Mouse (Mus musculus) heart, adult 8-10 months (tissue): ENCODE measurements around the gene Grin2a. TPM values are rescaled to one million over a fixed set of nuclear protein-coding genes. Genes with fewer than 3 reads are reported as not detected.

Source experiments
- DNase-seq: peaks from one replicate; pipeline ENCODE4 v3.0.0; 2022; ENCODE audit warnings: low spot score
- total RNA-seq, 4 experiments: library from RNA; stranded (reverse); gene quantifications; 2 replicates each; pipeline ENCODE4 v1.2.4; 2022

The Grin2a gene
- total RNA-seq, 4 experiments from 2014 or later, result 0.19 to 0.66 (median 0.38) TPM

DNA sequence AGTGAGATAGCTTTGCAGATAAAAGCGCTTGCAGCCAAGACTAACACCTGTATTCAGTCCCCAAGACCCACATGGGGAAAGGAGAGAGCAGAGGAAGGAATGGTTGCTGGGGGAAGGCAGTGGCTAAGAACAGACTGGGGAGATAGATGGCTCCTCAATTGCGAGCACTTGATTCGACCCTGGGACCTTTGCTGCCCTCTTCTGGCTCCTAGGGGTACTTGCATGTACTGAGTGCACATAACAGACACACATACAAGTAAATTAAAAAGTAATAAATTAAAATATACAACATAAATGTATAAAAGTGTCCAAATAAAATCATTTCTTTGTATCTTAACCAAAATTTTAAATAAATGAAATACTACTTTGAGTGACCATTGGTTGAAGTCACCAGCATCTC lies 129.7 kb downstream of the Grin2a start:
- DNase-seq, result no peak

DNA sequence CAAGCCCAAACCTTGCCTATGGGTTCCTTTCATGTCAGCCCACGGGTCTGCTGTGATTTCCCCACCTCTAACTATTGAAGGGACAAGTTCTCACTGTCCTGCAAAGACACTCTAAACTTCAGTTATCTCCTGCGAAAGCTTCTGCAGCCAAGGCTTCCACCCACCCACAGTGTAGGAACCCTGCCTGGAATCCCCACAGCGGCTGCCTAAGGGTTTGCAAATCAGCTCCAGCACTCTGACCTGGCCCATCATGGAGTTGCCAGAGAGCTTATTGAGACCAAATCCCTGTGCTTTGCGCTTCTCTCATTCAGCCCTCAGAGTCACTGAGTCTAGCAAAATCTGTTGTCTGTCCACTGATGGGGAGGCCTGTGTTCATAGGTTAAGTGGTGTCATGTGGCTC lies 130.3 kb downstream of the Grin2a start:
- DNase-seq, result no peak

DNA sequence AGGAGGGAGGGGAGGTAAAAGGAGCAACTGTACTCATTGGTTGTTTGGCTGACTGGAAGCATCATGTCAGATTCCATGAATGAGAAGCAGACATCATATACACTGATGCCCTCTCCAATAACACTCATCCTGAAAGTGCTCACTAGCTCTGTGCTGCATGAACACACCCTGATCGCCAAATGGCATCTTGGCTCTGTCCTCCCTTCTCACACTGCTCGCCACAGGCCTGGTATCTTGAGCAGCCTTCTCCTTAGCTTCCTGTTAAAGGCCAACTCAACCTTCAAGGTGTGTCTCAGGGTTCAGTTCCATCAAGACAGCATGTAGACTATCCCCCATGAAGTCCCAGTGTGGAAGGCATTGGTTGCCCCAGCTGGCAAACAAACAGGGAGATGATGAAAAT lies 137.6 kb downstream of the Grin2a start:
- no peak for DNase-seq

DNA sequence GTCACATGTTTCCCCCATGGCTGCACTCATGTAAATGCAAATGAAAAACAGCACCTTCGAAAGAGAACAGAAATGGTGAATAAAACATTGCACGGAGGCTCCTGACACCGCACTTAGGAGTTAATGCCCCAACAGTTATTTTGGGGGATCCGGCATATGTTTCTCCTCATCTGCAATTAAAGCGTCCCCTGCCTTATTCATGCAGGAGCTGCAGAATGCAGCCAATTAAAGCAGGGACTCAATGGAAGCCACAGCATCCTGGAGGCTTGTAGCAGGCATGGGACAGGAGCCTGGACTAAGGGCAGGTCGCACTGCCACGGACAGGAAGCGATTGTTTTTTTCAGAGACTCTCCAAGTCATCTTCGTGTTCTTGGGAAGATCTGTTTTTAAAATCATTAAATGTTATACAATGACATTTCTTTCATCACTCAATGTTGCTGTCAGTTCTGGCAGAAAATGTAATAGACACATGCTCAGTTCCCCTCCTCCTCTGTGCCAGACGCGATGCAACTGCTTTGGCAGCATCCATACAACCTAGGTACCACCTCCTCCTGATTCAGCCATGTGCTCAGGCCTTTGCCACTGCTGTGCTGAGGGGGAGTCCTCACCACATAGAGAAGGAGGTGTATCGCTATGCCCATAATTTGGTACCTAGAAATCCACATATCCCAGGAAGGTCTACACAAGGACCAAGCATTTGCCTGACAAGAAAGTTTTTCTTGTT lies 143.9 kb downstream of the Grin2a start:
- DNase-seq, result no peak

DNA sequence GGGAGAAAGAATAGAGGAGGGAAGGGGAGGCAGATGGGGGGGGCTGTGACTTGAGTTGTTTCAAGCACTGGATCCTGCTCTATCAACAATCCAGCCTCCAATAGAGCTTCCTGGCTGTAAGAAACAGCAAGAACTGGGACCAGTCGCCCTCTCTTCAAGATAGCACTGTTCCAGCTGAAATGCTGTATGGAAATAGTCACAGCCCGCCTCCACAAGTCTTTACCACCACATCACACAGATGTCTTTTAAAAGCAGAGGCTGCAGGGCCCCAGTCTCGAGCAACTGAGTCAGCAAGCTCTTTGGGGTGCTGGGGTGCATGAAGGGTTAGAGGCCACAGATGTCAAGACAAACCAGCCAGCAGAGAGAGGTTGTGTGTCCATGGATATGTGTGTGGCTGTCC lies 153.9 kb downstream of the Grin2a start:
- DNase-seq, result no peak

DNA sequence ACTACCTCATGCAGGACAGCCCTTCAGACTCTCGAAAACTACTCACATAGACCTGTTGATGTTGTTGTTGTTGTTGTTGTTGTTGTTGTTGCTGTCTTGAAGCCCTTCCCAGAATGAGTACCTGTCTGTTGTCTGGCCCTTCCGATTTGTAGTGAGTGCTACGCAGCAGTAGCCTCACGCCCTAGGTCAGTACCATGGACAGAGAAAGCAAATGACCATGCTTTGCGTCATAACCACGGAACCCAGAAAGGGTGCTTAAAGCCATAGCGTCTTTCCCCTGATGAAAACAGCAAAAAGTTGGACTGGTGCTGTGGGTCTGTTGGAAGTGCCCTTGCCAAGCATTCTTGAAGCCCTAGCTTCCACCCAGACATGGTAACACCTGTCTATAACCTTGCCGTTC lies 158.8 kb downstream of the Grin2a start:
- no peak for DNase-seq

DNA sequence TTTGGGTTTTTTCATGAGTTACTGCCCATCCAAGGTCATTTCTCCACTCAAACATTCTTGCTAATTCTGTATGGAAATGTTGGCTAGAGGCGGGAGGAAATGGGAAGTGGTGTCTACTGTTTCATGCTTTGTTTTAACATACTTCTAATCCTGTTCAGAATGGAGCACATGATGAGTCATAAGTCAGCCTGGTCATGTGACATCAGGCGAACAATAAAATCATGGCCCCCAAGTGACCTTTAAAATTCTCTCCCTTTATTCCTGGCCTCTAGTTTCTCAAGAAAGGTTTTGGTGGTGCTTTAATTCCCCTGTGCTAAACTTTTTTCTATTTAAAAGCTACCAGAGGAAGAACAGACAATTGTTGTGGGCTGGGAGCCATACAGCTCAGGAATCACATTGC lies 161.1 kb downstream of the Grin2a start:
- no peak for DNase-seq

DNA sequence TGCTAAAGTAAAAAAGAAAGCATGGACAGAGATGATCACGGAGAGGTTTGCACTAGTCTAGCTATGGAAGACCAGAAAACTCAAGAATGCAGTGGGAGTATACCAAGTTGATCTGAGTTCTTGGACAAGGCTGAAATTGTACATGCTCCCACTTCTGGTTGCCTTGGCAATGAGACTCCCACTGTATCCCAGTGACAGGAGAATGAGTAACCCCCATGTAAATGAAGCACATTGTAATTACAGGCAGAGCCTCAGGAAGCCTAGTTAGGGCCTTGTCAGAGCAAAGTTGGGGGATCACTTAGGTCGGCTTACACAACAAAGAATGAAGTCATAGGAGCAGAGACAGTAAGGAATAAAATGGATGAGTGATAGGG lies 170.3 kb downstream of the Grin2a start:
- DNase-seq, result no peak

DNA sequence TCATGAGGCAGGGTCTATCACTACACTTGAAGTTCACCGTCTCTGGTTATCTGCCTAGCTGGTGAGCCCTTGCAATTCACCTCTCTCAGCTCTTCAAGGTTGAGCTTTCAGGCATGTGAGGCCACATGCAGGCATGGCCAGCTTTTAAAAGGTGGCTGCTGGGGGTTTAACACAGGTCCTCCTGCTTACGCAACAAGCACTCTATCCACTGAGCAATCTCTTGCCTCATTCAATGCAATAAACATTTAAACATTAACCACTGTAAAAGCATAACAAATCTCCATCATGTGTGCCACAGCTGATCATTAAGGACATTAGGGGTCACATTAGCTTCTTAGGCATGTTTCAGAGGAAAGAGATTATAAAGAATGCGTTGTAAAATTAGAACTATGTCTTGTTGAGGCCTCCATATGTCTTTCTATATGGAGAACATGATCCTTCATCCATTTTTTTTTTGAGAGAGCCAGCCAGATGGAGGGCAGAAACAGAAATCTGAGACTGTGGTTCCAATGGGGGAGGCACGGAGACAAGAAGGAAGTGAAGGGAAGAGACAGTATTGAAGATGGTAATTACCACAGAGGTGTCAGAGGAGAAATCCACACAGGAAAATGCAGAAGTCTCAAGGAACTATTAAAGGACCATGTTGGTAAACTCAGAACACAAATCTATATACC lies 170.8 kb downstream of the Grin2a start:
- DNase-seq, result no peak

DNA sequence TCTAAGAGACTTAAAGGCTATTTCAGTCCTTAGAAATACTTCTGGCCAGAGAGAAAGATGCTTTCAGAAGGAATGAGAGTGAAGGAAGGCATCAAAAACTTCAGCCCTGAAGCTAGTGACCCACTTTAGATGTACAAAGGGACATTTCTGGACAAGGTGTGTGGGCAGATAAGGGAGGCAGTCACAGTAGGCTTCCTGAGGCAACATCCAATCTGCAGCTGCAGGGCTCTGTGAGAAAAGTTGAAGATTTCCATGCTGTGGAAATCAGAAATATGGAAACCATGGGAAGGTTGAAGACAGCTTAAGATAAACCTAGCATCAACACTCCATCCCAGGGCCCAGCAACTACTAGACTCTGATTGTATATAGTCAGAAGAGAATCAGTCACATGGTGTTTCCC lies 171.7 kb downstream of the Grin2a start:
- DNase-seq, result no peak

DNA sequence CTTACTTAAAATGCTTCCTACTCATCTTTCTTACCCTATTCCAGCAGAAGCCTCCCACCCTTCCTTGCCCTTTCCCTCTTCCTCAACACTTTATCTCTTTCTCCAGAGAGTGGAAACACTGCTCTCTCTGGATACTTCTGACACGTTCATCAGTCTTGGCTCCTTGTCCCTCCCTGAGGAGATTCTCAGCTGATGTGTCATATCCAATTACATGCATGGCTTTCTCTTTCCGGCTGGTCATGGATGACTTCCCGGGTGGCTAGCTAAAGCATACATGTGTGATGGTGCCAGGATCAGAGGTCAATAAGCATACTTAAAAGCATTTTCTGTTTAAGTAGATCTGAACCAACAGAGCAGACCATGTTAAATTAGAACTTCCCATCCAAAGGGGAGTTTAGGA lies 175.9 kb downstream of the Grin2a start:
- DNase-seq, result no peak

DNA sequence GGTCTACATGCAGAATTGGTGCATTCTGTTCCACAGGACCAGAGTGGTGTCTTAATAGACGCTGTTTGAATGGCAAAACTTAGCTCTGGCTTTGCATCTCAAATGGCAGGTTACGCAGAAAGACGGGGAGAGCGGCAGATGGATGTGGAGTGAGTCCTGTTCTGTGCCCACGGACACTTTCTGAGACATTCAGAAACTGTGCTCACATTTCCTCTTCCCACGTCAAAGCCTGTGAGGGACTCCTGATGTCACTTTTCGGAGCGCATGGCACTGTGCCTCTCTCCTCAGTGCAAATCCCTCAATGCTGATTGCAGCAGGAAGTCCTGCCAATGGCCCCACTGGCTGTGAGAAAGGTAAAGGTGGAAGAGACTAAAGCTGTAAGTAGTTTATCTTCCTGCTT lies 194.0 kb downstream of the Grin2a start:
- no peak for DNase-seq

DNA sequence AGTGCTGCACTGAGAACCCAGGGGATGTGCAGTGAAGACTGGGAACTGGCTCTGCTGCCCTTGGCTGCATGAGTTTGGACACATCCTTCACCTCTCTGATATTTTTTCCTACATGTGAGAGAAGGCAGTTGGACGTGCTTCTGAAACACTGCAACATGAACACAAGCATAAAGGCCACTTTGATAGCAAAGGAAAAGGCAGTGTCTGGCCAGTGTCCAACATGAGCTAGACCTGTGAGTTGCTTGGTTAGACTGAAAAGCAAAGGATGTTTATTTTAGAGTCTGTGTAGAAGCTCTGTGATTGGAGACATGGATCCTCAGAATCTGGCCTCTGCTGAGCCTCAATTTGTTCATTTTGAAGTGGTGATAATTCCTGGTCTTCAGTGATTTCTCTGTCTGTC lies 195.1 kb downstream of the Grin2a start:
- no peak for DNase-seq

DNA sequence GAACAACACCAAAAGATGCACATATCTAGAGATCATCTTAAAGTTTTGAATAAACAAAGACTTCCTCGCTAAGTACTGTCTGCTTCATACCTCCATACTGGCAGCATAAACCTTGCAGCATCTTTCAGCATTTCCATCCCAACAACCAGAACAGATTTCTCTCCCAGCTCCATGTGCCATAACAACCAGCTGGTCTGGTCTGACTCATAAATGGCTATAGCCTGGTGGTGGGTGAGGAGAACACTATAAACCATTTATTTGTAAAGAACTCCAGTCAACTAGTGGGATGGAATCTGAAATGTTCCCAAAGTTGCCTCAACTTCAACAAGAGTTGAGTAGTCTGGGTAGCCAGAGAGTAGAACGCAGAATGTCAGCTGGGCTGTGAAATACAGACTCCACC lies 202.4 kb downstream of the Grin2a start:
- DNase-seq, result no peak

DNA sequence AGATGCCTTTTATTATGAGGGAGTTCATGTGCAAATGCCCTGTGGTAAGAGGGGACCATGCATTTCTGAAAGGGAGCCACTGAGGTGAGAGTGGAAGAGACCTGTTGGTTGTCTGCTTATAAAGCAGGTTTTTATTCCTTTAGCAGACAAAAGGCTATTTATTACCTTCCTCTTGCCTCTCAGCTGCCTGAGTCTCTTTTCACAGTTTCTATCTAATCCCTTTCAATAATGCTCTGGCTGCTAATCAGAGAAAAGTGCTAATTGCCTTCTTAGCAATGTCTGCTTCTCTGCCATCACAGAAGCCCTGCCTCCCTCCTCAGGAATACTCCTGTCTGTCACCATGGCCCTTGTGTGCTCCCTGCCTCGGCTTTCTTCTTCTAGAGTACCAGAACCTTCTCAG lies 209.1 kb downstream of the Grin2a start:
- no peak for DNase-seq

DNA sequence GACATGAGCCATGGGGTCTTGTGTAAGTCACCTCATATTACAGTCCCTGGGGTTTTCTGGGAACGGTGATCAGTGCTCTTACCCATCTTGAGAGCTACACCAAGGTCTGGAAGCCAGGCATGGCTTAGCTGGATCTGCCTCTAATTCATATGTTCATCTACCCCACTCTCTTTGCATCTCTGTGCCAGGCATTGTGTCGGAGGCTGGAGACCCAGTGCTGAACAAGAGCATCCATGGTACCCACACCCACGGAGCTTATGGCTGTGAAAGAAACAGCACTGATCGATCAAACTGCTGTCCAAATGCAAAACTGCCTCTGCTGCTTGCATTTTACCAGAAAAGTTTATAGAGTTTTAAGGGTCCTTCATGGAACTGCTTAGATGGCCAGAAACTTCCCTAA lies 209.5 kb downstream of the Grin2a start:
- no peak for DNase-seq

DNA sequence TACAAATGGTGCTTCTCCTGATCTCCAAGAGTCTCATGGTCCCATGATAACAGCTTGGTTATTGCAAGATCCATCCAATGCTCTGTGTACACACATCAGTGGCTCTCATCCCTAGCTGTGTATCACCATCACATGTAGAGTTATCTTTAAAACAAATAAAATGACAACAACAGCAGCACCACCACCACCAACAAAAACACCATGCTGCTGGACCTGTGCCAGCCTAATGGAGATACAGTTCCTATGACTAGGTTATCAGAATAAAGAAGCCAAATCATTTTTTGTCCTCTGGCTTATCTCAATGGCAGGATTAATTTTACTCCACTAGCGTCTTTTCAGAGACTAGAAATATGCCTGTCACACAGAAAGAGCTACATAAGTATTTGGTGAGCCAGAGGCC lies 226.4 kb downstream of the Grin2a start:
- no peak for DNase-seq

DNA sequence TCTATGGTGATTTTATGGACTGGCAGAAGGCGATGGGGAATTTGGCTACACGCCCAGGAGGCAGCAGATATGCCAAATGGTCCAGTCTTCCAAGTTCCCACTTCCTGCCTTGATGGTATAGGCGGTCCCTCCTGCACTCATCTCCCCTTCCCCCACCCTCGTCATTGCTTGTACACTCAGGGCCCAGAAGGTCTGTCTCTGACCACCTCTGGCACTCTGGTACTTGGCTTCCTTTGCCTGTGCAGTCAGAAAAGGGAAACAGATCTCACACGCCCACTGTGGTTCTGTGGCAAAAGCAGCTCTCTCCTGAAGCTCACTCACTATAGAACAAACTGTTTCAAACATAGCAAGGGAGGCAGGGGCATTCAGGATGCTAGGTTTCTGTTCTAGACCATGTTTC lies 227.0 kb downstream of the Grin2a start:
- DNase-seq, result no peak

DNA sequence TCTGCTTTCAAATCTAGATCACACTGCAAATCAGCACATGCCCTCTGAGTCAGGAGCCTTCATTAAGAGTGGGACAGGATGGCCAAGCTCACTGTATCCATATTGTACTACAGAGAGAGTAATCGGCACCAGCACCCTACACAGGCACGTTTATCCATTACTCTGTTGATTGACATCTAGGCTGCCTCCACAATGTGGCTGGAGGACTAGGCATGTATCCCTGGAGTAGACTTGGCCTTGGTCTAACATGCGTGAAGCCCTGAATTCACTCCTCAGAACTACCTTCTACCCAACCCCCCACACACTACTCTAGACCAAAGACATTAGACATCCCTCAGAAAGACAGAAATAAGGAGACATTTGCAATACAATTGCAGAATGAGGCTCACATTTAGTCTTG lies 227.4 kb downstream of the Grin2a start:
- DNase-seq, result no peak

DNA sequence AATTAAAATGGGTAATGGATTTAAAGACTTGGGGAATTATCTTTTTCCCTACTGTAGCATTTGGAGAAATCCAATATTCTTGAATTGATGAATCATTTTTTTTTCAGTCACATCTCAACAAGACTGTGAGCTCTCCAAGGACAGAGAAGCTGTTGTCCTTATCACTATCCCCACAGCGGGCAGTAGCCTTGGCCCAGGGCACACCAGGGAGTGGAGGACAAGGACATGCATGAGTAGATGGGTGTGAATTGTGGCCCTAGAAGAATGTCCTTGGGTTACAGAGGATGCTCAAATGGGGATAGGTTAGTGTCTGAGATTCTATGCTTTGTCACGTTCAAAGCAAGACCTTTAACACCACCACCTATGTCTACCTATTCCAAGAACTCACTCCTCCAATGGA lies 231.3 kb downstream of the Grin2a start:
- no peak for DNase-seq

DNA sequence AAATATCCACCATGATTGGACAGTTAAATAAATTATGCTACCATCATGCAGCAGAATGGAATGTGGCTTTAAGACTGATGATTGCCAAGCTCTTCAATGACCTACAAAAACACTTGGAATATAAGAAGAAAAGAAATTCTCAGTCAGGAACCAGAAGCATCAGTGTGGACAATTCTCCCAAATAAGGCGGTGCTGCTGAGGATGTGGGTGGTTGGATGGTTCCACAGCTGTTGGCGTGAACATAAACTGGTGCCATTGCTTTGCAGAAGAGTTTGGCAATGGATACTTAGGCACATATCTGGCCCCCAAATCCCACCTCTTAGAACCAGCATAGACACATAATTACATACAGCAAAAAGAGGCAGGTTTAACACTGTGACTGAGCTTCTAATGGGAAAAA lies 235.0 kb downstream of the Grin2a start:
- DNase-seq, result no peak

DNA sequence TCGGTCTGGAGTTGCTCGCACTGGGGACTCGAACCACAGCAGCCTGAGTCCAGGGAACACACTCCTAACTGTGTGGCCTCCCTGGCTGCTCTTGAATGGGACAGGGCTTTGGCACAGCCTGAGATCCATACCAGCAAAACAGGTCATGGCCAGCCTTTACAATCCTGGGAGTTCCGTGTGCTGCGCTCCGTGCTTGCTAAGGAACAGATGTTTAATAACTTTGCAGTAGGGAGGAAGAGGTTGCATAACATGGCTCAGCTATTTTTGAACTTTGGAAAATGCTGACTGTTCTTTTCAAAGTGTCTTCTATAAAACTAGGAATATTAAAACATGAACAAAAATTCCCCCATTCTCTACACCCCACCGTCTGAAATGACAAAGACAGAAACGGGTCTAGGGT lies 238.5 kb downstream of the Grin2a start:
- no peak for DNase-seq

DNA sequence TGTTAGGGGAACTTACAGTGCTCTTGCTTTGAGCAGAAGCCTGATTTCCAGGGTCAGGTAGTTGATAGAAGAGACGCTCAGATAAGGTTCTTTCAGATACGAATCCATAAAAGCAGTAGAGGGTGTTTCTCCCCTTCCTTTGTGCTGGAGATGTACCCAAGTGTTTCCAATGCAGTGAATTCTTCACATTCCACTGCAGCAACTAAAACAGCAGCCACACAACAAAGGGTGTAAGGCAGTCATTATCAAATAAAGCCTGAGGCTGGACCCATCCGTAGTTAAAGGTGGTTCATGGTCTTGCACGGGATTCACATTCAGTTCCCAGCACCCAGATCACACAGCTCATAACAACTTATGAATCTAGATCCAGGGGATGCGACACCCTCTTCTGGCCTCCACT lies 241.3 kb downstream of the Grin2a start:
- no peak for DNase-seq

DNA sequence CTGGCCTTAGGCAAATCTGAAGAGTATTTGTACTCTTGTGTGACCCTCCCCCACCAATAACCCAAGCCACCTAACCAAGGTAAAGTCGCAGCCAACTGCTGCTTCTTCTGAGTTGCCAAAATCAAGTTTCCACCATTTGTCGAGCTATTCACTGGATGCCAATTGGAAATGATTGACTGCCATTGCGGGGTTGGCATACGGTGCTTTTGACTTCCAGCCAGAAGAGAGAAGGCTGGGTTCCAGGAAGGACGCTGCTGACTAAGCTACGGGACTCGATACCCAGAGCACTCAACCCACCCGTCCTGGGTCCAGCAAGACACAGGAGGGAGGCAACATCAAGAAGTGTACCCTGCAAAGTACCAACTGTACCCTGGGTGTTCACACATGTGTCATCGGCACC lies 242.3 kb downstream of the Grin2a start:
- no peak for DNase-seq
